Mouse (Mus musculus) liver, embryonic 15.5 days (tissue): ENCODE measurements at regions not wholly inside any gene's neighbourhood (a gene's known extent, or its start where the extent isn't known, plus 50 kb on each side); places are given as distances from the start of the nearest gene placed in this dataset.
A peak's percentile ranks its signal among the peaks of the same experiment; 100 is the strongest.

ENCODE experiments used
- ATAC-seq: fragments of 200-750 bp; cut with Nextera tagmentation; 2 replicates; pipeline ENCODE4 v1.8.0; 2017; ENCODE audit warnings: moderate number of reproducible peaks, mild to moderate bottlenecking, moderate library complexity; ENCODE audit not compliant: insufficient read depth
- H3K27ac ChIP-seq: fragments of 300-500 bp; sonication (generic); replicated peaks from 2 replicates; pipeline ENCODE4 v1.5.1; 2015; ENCODE audit warnings: mild to moderate bottlenecking, inconsistent platforms
- H3K27me3 ChIP-seq: fragments of 300-500 bp; sonication (generic); 2 replicates; pipeline ENCODE4 v1.6.1; 2015; ENCODE audit warnings: mild to moderate bottlenecking, inconsistent platforms
- H3K36me3 ChIP-seq: fragments of 300-500 bp; sonication (generic); replicated peaks from 2 replicates; pipeline ENCODE4 v1.6.1; 2015; ENCODE audit warnings: moderate library complexity, mild to moderate bottlenecking, inconsistent platforms
- H3K4me1 ChIP-seq: fragments of 300-500 bp; sonication (generic); replicated peaks from 2 replicates; pipeline ENCODE4 v1.6.1; 2015; ENCODE audit warnings: inconsistent platforms
- H3K4me2 ChIP-seq: fragments of 300-500 bp; sonication (generic); 2 replicates; pipeline ENCODE4 v1.6.1; 2015; ENCODE audit warnings: moderate library complexity, mild to moderate bottlenecking, inconsistent platforms
- H3K4me3 ChIP-seq: fragments of 300-500 bp; sonication (generic); replicated peaks from 2 replicates; pipeline ENCODE4 v1.5.1; 2015; ENCODE audit warnings: mild to moderate bottlenecking, inconsistent platforms
- H3K9ac ChIP-seq: fragments of 300-500 bp; sonication (generic); 2 replicates; pipeline ENCODE4 v1.6.1; 2015; ENCODE audit warnings: moderate library complexity, mild to moderate bottlenecking, inconsistent platforms
- H3K9me3 ChIP-seq: fragments of 300-500 bp; sonication (generic); replicated peaks from 2 replicates; pipeline ENCODE4 v1.6.1; 2016; ENCODE audit warnings: inconsistent platforms
- WGBS: fragments of 180-500 bp; shearing (Covaris S2); methylation state at CpG from one replicate; pipeline ENCODE4 v1.1.7; 2015; ENCODE audit warnings: mixed read lengths; ENCODE audit not compliant: insufficient replicate concordance; 5-methylcytosine and 5-hydroxymethylcytosine counted together

GRCm38 (mm10) chr9:60998086-60998785 lies 203.9 kb downstream of the Uaca start:
- H3K36me3 ChIP-seq, result no peaks in the 10 kb centered on the region
- 0 out of 2 replicates have a peak, but pooled peaks cover 2% of the 10 kb centered on the region for H3K4me1 ChIP-seq
- H3K9ac ChIP-seq, result no peak overlapping the region
- no peaks in the 10 kb centered on the region for H3K9me3 ChIP-seq
- ATAC-seq, result no peak
- H3K27me3 ChIP-seq, result no peaks in the 10 kb centered on the region
- H3K4me3 ChIP-seq, result no peak overlapping the region
- no peak overlapping the region for H3K27ac ChIP-seq
- H3K4me2 ChIP-seq, result no peak overlapping the region
- WGBS, result 17% methylated on average over 3 of the region's 3 CpGs

DNA sequence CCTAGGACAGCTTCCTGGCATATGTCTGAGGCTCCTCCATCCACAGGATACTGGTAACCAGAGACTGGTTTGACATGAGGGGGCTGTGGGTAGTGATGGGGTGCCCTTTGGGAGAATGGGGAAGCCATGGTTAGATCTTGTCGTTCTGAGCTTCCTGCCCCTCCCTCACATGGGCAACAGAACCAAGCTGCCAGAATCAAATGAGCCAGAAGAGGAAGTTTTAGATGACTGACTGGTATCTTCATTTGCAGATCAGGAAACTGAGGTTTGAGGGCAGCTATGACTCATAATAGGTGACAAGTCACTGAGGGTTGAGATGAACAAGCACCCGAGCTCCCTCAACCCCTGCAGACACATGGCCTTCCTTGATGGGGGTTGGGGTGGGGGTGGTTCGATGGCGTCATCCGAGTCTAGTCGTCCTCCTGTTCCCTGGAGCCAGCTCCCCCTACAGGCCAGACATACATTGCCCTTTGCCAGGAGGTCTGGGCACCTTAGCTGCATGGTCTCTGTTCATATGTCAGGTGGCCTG lies 204.7 kb downstream of the Uaca start:
- Histone ChIP-seq H3K4me3 (no peak overlapping the region), H3K9me3 (no peaks in the 10 kb centered on the region), H3K36me3 (no peaks in the 10 kb centered on the region), H3K4me1 (0 out of 2 replicates have a peak, but pooled peaks cover 2% of the 10 kb centered on the region), H3K27me3 (no peaks in the 10 kb centered on the region), H3K9ac (no peak overlapping the region), H3K4me2 (no peak overlapping the region), H3K27ac (no peak overlapping the region)
- peak; percentile 37; the same call in 1 of the 2 replicates for ATAC-seq
- WGBS, result 10% methylated on average over 6 of the region's 6 CpGs

GRCm38 (mm10) chr9:61000232-61000631 lies 205.9 kb downstream of the Uaca start:
- 73% methylated on average over 11 of the region's 11 CpGs for WGBS
- Histone ChIP-seq H3K4me3 (no peak overlapping the region), H3K9ac (no peak overlapping the region), H3K9me3 (no peaks in the 10 kb centered on the region), H3K27ac (no peak overlapping the region), H3K36me3 (no peaks in the 10 kb centered on the region), H3K4me1 (0 out of 2 replicates have a peak, but pooled peaks cover 2% of the 10 kb centered on the region), H3K4me2 (no peak overlapping the region), H3K27me3 (no peaks in the 10 kb centered on the region)
- ATAC-seq, result no peak

- no peak for ATAC-seq
- Histone ChIP-seq H3K9ac (no peak overlapping the region), H3K27me3 (no peaks in the 10 kb centered on the region), H3K4me3 (no peak overlapping the region), H3K4me2 (no peak overlapping the region), H3K27ac (no peak overlapping the region), H3K9me3 (no peaks in the 10 kb centered on the region), H3K36me3 (no peaks in the 10 kb centered on the region), H3K4me1 (0 out of 2 replicates have a peak, but pooled peaks cover 2% of the 10 kb centered on the region)
- 61% methylated on average over 5 of the region's 5 CpGs for WGBS
These were observed 208.2 kb downstream of the Uaca start for GRCm38 (mm10) chr9:61002572-61002971.

DNA sequence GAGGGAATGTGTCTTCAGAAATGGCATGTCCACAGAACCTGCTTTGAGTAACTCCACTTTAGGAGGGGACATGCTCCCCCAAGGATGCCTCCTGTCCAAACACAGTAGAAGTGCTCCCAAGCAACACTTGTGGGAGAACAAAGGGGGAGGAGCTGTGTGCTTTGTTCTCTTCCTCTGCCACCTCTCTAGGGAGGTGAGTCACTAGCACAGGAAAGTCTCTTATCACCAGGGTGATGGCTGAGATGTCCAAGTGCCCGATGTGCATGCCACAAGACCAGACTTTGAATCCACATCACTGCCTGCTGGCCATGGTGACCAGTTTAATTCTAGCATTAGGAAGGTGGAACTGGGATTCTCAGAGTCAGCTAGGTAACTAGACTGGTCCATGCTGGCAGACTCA lies 214.1 kb downstream of the Uaca start:
- H3K27ac ChIP-seq, result no peak overlapping the region
- no peak for ATAC-seq
- no peak overlapping the region for H3K4me3 ChIP-seq
- no peak overlapping the region for H3K9ac ChIP-seq
- WGBS, result 13% methylated on average over 1 of the region's 1 CpGs
- no peaks in the 10 kb centered on the region for H3K36me3 ChIP-seq
- H3K4me1 ChIP-seq, result no peaks in the 10 kb centered on the region; the same call in 1 of the 2 replicates
- no peaks in the 10 kb centered on the region for H3K9me3 ChIP-seq
- no peak overlapping the region for H3K4me2 ChIP-seq
- H3K27me3 ChIP-seq, result no peaks in the 10 kb centered on the region

DNA sequence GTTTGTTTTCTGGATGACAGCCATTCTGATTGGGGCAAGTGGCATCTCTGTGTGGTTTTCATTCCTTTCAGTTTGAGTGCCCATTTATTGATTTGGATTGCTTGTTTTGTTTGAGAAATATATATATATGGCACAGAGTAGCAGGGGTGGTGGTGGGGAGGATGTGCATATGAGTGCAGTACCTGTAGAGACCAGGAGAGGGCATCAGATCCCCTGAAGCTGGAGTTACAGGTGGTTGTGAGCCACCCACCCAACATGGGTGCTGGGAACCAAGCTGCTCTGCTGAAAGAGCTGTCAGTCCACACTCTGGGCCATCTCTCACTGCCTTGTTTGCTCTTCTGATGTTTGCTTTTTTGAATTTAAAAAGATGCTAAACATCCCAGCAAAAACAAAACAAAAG lies 216.7 kb downstream of the Uaca start:
- Histone ChIP-seq H3K27ac (no peak overlapping the region), H3K4me2 (no peak overlapping the region), H3K9ac (no peak overlapping the region), H3K4me3 (no peak overlapping the region), H3K4me1 (no peaks in the 10 kb centered on the region; the same call in 1 of the 2 replicates), H3K27me3 (no peaks in the 10 kb centered on the region), H3K9me3 (no peaks in the 10 kb centered on the region), H3K36me3 (no peaks in the 10 kb centered on the region)
- no peak for ATAC-seq

- no peaks in the 10 kb centered on the region for H3K9me3 ChIP-seq
- no peaks in the 10 kb centered on the region for H3K36me3 ChIP-seq
- H3K27me3 ChIP-seq, result no peaks in the 10 kb centered on the region
- 0 out of 2 replicates have a peak overlapping the region, but pooled peaks have one; percentile 9 for H3K27ac ChIP-seq
- no peak overlapping the region for H3K4me3 ChIP-seq
- no peak overlapping the region for H3K9ac ChIP-seq
- no peaks in the 10 kb centered on the region; the same call in 1 of the 2 replicates for H3K4me1 ChIP-seq
- WGBS, result 11% methylated on average over 19 of the region's 19 CpGs
- no peak overlapping the region for H3K4me2 ChIP-seq
- no peak for ATAC-seq
These were observed 218.6 kb downstream of the Uaca start for GRCm38 (mm10) chr9:61012771-61013540.

- H3K9me3 ChIP-seq, result no peaks in the 10 kb centered on the region
- H3K36me3 ChIP-seq, result no peaks in the 10 kb centered on the region
- no peak for ATAC-seq
- 57% methylated on average over 8 of the region's 8 CpGs for WGBS
- no peak overlapping the region for H3K9ac ChIP-seq
- H3K4me1 ChIP-seq, result no peaks in the 10 kb centered on the region; the same call in 1 of the 2 replicates
- no peaks in the 10 kb centered on the region; the same call in 1 of the 2 replicates for H3K27me3 ChIP-seq
- H3K4me3 ChIP-seq, result no peak overlapping the region
- no peak overlapping the region for H3K27ac ChIP-seq
- no peak overlapping the region for H3K4me2 ChIP-seq
These were observed 219.8 kb downstream of the Uaca start for GRCm38 (mm10) chr9:61014151-61014550.

- Histone ChIP-seq H3K4me1 (no peaks in the 10 kb centered on the region; the same call in 1 of the 2 replicates), H3K9me3 (no peaks in the 10 kb centered on the region), H3K36me3 (no peaks in the 10 kb centered on the region), H3K4me3 (no peak overlapping the region), H3K27ac (no peak overlapping the region), H3K9ac (no peak overlapping the region), H3K27me3 (no peaks in the 10 kb centered on the region; the same call in 1 of the 2 replicates), H3K4me2 (no peak overlapping the region)
- no peak for ATAC-seq
- WGBS, result 61% methylated on average over 15 of the region's 15 CpGs
These were observed 221.1 kb downstream of the Uaca start for GRCm38 (mm10) chr9:61015374-61015890.

DNA sequence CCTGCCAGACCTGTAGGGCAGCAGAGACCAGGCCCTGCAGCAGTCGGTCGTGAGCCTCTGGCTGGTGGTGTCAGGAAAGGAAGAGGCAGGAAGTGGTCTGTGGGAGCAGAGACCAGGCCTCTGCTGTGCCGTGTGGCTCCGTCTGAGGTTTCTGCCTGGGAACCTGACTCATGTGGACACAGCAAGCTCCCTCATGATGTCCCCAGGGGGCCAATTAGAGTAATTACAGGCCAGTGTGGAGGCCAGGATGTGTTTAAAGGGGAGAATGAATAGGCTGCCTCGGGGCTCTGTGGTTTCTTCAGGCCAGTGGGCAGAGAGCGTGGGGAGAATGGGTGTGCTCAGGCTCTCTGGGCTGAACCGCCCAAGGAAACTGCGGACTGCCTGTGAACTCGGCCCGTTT lies 222.3 kb downstream of the Uaca start:
- H3K4me3 ChIP-seq, result no peak overlapping the region
- no peak overlapping the region for H3K27ac ChIP-seq
- no peaks in the 10 kb centered on the region for H3K9me3 ChIP-seq
- no peaks in the 10 kb centered on the region; the same call in 1 of the 2 replicates for H3K27me3 ChIP-seq
- H3K4me2 ChIP-seq, result no peak overlapping the region
- no peaks in the 10 kb centered on the region; the same call in 1 of the 2 replicates for H3K4me1 ChIP-seq
- H3K36me3 ChIP-seq, result no peaks in the 10 kb centered on the region
- no peak overlapping the region for H3K9ac ChIP-seq
- WGBS, result 18% methylated on average over 10 of the region's 10 CpGs
- no peak for ATAC-seq

DNA sequence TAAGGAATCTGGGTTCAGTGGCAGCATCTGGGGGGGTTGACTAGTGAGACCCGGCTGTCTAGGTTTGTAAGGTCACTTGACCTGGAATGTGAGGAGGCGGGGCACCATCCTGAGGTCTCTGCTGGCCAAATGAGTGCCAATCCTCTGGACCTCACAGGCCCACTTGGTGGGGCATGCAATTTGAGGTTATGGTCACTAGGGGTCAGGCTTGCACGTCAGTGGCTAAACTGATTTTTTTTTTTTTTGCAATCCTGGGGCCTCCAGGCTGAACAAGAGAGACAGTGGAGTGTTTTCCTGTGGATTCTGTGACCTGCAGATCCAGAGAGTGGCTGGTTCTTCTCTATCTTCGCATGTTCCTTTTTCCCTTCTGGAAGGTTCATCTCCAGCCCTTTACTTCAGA lies 225.6 kb downstream of the Uaca start:
- ATAC-seq, result no peak

More for the DNA sequence above, 225.6 kb downstream of the Uaca start:
- WGBS, result 52% methylated on average over 4 of the region's 4 CpGs
- Histone ChIP-seq H3K27ac (no peak overlapping the region), H3K4me1 (no peaks in the 10 kb centered on the region; the same call in 1 of the 2 replicates), H3K9ac (no peak overlapping the region), H3K4me3 (no peak overlapping the region), H3K27me3 (no peaks in the 10 kb centered on the region; the same call in 1 of the 2 replicates), H3K9me3 (no peaks in the 10 kb centered on the region), H3K36me3 (no peaks in the 10 kb centered on the region), H3K4me2 (no peak overlapping the region)
